Mouse (Mus musculus) ES-E14 (cell line): ENCODE measurements at regions not wholly inside any gene's neighbourhood (a gene's known extent, or its start where the extent isn't known, plus 50 kb on each side); places are given as distances from the start of the nearest gene placed in this dataset.

Source experiments
- DNase-seq: peaks from one replicate; pipeline ENCODE4 v3.0.0-alpha.2; 2013; ENCODE audit warnings: low read depth, low spot score
- H3K27ac ChIP-seq: 2 replicates; pipeline ENCODE4 v1.5.1; 2012; ENCODE audit warnings: low read depth, mild to moderate bottlenecking, low read length, moderate library complexity, mixed read lengths; ENCODE audit not compliant: poor library complexity, insufficient read depth, severe bottlenecking
- H3K36me3 ChIP-seq: 2 replicates; pipeline ENCODE4 v1.6.1; 2012; ENCODE audit warnings: mild to moderate bottlenecking, low read length, moderate library complexity, mixed read lengths; ENCODE audit not compliant: control insufficient read depth, poor library complexity, insufficient read depth, severe bottlenecking
- H3K4me1 ChIP-seq, 2 experiments: fragments of 150-350 bp in 1 of 2; sonication (generic) in 1 of 2; 2 replicates each; pipeline ENCODE4 v1.6.1; 2012; ENCODE audit warnings: low read length in 2 of 2, mild to moderate bottlenecking in 1 of 2, mixed read lengths in 1 of 2; ENCODE audit not compliant: control insufficient read depth in 2 of 2, insufficient read depth in 2 of 2, poor library complexity in 1 of 2
- H3K4me3 ChIP-seq, 2 experiments: fragments of 150-350 bp in 1 of 2; sonication (generic) in 1 of 2; 2 replicates each; pipeline ENCODE4 v1.5.1; 2012; ENCODE audit warnings: low read length in 2 of 2, low read depth in 1 of 2, mild to moderate bottlenecking in 1 of 2, mixed read lengths in 1 of 2; ENCODE audit not compliant: insufficient read depth in 1 of 2, poor library complexity in 1 of 2, severe bottlenecking in 1 of 2
- H3K9ac ChIP-seq: 2 replicates; pipeline ENCODE4 v1.6.1; 2012; ENCODE audit warnings: low read depth, mild to moderate bottlenecking, low read length, mixed read lengths; ENCODE audit not compliant: poor library complexity, insufficient read depth, severe bottlenecking
- H3K9me3 ChIP-seq: fragments of 150-350 bp; sonication (generic); 2 replicates; pipeline ENCODE4 v1.6.1; 2012; ENCODE audit warnings: low read depth, mild to moderate bottlenecking, low read length; ENCODE audit not compliant: control insufficient read depth, insufficient read depth
- CHD2 ChIP-seq: IDR thresholded peaks from 2 replicates; pipeline ENCODE4 v1.6.1; 2014; ENCODE audit warnings: mild to moderate bottlenecking, low read depth, low read length, inconsistent platforms
- HCFC1 ChIP-seq: IDR thresholded peaks from 2 replicates; pipeline ENCODE4 v1.6.1; 2012; ENCODE audit warnings: low read length, inconsistent platforms, borderline replicate concordance; ENCODE audit not compliant: insufficient read depth
- MAFK ChIP-seq: IDR thresholded peaks from 2 replicates; pipeline ENCODE4 v1.6.1; 2014; ENCODE audit warnings: mild to moderate bottlenecking, low read depth, low read length, inconsistent platforms; ENCODE audit not compliant: insufficient read depth
- ZC3H11A ChIP-seq: IDR thresholded peaks from 2 replicates; pipeline ENCODE4 v1.6.1; 2012; ENCODE audit warnings: low read depth, mild to moderate bottlenecking, inconsistent platforms, low read length, borderline replicate concordance
- ZNF384 ChIP-seq: IDR thresholded peaks from 2 replicates; pipeline ENCODE4 v1.6.1; 2012; ENCODE audit warnings: low read depth, low read length, inconsistent platforms
- in situ Hi-C, 2 experiments: fragments of 600-800 bp; cut with MboI; formaldehyde crosslinking; loops; one replicate each; pipeline ENCODE4 v1.15.1; 2025; ENCODE audit warnings: low sequenced_read_pairs in 2 of 2, inconsistent platforms in 1 of 2; ENCODE audit not compliant: unreplicated experiment in 2 of 2

- DNase-seq: no peak
- in situ Hi-C loops: no loop called here
These were observed 146.3 kb upstream of the Zfp64 start for GRCm38 (mm10) chr2:169101506-169102261.

GRCm38 (mm10) chr2:169100516-169100915 is 145.1 kb upstream of the Zfp64 start:
- in situ Hi-C loops: no loop called here
- no peaks in the 10 kb centered on the region for H3K9me3 ChIP-seq

More at GRCm38 (mm10) chr2:169101506-169102261, 146.3 kb upstream of the Zfp64 start:
- no peaks in the 10 kb centered on the region for H3K9me3 ChIP-seq
- peaks cover 3 to 15% of the 10 kb centered on the region in 2 experiments; a peak in 3 of 4 replicates for H3K4me1 ChIP-seq
- peak overlapping the region; percentile 44; the same call in 1 of the 2 replicates for H3K9ac ChIP-seq
- H3K4me3 ChIP-seq: peak overlapping the region in 1 of 2 experiments; percentile 2; a peak in 1 of 4 replicates
- no peaks in the 10 kb centered on the region for H3K36me3 ChIP-seq
- H3K27ac ChIP-seq: peak overlapping the region; percentile 92; the same call in 1 of the 2 replicates
- TF ChIP-seq CHD2: no peak
- TF ChIP-seq HCFC1: no peak
- TF ChIP-seq ZNF384: no peak
- no peak for TF ChIP-seq MAFK
- no peak for TF ChIP-seq ZC3H11A

GRCm38 (mm10) chr2:169099678-169100077 is 144.3 kb upstream of the Zfp64 start:
- DNase-seq: no peak
- H3K36me3 ChIP-seq: no peaks in the 10 kb centered on the region; the same call in 1 of the 2 replicates
- peak overlapping the region; percentile 12; the same call in 1 of the 2 replicates for H3K9ac ChIP-seq
- TF ChIP-seq HCFC1: no peak
- TF ChIP-seq ZNF384: no peak
- no peak for TF ChIP-seq ZC3H11A
- TF ChIP-seq MAFK: no peak
- TF ChIP-seq CHD2: no peak
- in situ Hi-C loops: no loop called here
- H3K27ac ChIP-seq: peak overlapping the region; percentile 59; the same call in 1 of the 2 replicates
- no peaks in the 10 kb centered on the region for H3K9me3 ChIP-seq
- peaks cover 2 to 10% of the 10 kb centered on the region in 2 experiments; a peak in 3 of 4 replicates for H3K4me1 ChIP-seq
- H3K4me3 ChIP-seq: peak overlapping the region in 1 of 2 experiments; percentile 31; a peak in 1 of 4 replicates

More at GRCm38 (mm10) chr2:169100516-169100915, 145.1 kb upstream of the Zfp64 start:
- Histone ChIP-seq H3K27ac (peak overlapping the region; percentile 92; the same call in 1 of the 2 replicates), H3K4me1 (peaks cover 2 to 10% of the 10 kb centered on the region in 2 experiments; a peak in 3 of 4 replicates), H3K9ac (no peak overlapping the region; the same call in 1 of the 2 replicates), H3K36me3 (no peaks in the 10 kb centered on the region), H3K4me3 (peak overlapping the region in 1 of 2 experiments; percentile 23; a peak in 1 of 4 replicates)
- DNase-seq: no peak
- TF ChIP-seq ZNF384: no peak
- TF ChIP-seq ZC3H11A: no peak
- no peak for TF ChIP-seq MAFK
- TF ChIP-seq HCFC1: no peak
- no peak for TF ChIP-seq CHD2

- peak overlapping the region; percentile 43; the same call in 1 of the 2 replicates for H3K9ac ChIP-seq
- no peak overlapping the region; a peak in 1 of 4 replicates for H3K4me3 ChIP-seq
- H3K9me3 ChIP-seq: no peaks in the 10 kb centered on the region
- TF ChIP-seq MAFK (no peak), CHD2 (no peak), ZNF384 (no peak), ZC3H11A (no peak), HCFC1 (no peak)
- H3K27ac ChIP-seq: peak overlapping the region; percentile 14; the same call in 1 of the 2 replicates
- no peaks in the 10 kb centered on the region; the same call in 1 of the 2 replicates for H3K36me3 ChIP-seq
- in situ Hi-C loops: no loop called here
- DNase-seq: no peak
- H3K4me1 ChIP-seq: peaks cover 2 to 11% of the 10 kb centered on the region in 2 experiments; a peak in 3 of 4 replicates
These were observed 143.2 kb upstream of the Zfp64 start for GRCm38 (mm10) chr2:169098591-169098990.
